Mouse (Mus musculus) small intestine, adult 2 months (tissue): Measurements from ENCODE around the gene Psmb11. TPM values are rescaled to one million over a fixed set of nuclear protein-coding genes. Genes with fewer than 3 reads are reported as not detected.

ENCODE experiments used
- H3K27ac ChIP-seq: fragments of 200-500 bp; 2 replicates; pipeline ENCODE4 v1.5.1; 2012; ENCODE audit warnings: low read depth, low read length, control low read depth, inconsistent platforms; ENCODE audit not compliant: insufficient read depth
- H3K27me3 ChIP-seq: fragments of 200-500 bp; 2 replicates; pipeline ENCODE4 v1.6.1; 2012; ENCODE audit warnings: mild to moderate bottlenecking, moderate library complexity, low read length, inconsistent platforms; ENCODE audit not compliant: control insufficient read depth, insufficient read depth
- H3K36me3 ChIP-seq: fragments of 200-500 bp; 2 replicates; pipeline ENCODE4 v1.6.1; 2012; ENCODE audit warnings: mild to moderate bottlenecking, low read length, control low read depth, inconsistent platforms; ENCODE audit not compliant: control insufficient read depth, insufficient read depth
- H3K4me1 ChIP-seq: fragments of 200-500 bp; 2 replicates; pipeline ENCODE4 v1.6.1; 2012; ENCODE audit warnings: low read length, inconsistent platforms, mixed read lengths; ENCODE audit not compliant: control insufficient read depth, insufficient read depth, insufficient read length
- H3K4me3 ChIP-seq: fragments of 200-500 bp; 2 replicates; pipeline ENCODE4 v1.5.1; 2012; ENCODE audit warnings: low read depth, mild to moderate bottlenecking, control low read depth, inconsistent platforms, low read length, moderate library complexity
- CTCF ChIP-seq: fragments of 200-500 bp; IDR thresholded peaks from 2 replicates; pipeline ENCODE4 v1.5.1; 2012; ENCODE audit warnings: low read depth, mild to moderate bottlenecking, control low read depth, inconsistent platforms, low read length, moderate library complexity, mixed read lengths; ENCODE audit not compliant: insufficient replicate concordance, insufficient read length; ENCODE audit errors: extremely low read depth
- POLR2A ChIP-seq: fragments of 200-500 bp; IDR thresholded peaks from 2 replicates; pipeline ENCODE4 v1.6.1; 2012; ENCODE audit warnings: low read depth, mild to moderate bottlenecking, control low read depth, inconsistent platforms, low read length, moderate library complexity
- WGBS: fragments of 180-500 bp; shearing (Covaris S2); methylation state at CpG from one replicate; pipeline ENCODE4 v1.1.7; 2018; 5-methylcytosine and 5-hydroxymethylcytosine counted together
- polyA plus RNA-seq: library from polyadenylated mRNA; depleted of rRNA; stranded (reverse); fragments of >200 nt; gene quantifications from 2 replicates; pipeline ENCODE4 v1.2.3, GENCODE M21; 2012

The Psmb11 gene
- polyA plus RNA-seq, 1 experiment = not detected

DNA sequence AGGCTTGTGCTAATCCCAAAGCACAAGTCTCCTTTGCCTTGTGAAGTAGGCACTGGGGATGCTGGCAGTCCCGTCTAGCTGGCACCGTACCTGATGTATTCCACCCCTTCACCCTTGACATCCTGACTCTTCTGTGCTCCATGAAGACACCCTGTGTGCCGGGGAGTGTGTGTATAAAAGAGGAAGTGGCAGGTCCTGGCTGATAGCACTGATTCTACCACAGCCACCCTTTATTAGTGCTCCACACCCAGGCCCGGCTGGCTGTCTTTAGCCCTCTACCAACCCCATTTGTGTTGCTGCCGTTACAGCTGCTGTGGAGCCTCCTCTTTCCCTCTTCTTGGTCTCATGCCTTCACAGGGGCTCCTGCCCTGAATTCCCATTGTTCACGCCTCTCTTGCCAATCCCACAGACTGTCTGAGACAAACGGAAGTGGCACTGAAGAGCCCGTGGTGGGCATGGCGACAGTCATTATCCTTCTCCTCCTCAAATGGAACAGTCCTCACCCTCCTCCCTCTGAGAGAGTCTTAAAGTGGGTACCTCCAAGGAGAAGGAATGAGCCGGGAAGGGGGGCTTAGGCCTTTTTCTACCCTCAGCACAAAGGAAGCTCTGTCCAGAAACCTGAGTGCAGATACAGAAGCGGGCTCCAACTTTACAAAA, 9.5 kb downstream of the Psmb11 start:
- WGBS = 84% methylated on average over 11 of the region's 11 CpGs

DNA sequence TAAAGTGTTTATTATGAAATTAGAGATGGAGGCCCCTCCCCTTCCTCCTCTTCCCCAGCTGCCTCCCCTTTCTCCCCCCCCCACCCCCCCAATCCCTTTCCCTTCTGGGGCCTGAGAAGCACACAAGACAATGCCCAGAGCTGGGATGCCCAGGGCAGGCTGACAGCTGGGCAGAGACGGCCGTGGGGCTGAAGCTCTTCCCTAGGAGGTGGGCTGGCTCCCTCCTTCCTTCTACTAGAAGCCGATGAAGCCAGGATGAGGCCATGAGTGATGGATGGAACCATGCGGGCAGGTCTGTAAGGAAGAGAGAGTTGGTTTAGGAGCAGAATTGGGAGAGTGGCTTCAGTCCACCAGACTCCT, 10.0 kb downstream of the Psmb11 start:
- TF ChIP-seq POLR2A = no peak
- no peak for TF ChIP-seq CTCF
- peaks cover 5% of the 10 kb centered on the region; the same call in 1 of the 2 replicates for H3K36me3 ChIP-seq
- no peak overlapping the region for H3K27ac ChIP-seq
- H3K27me3 ChIP-seq = no peaks in the 10 kb centered on the region
- H3K4me3 ChIP-seq = no peak overlapping the region
- H3K4me1 ChIP-seq = no peaks in the 10 kb centered on the region
- WGBS = 87% methylated on average over 4 of the region's 4 CpGs

More for the DNA sequence above, 9.5 kb downstream of the Psmb11 start:
- H3K27ac ChIP-seq = no peak overlapping the region
- no peaks in the 10 kb centered on the region for H3K4me1 ChIP-seq
- no peak overlapping the region for H3K4me3 ChIP-seq
- TF ChIP-seq CTCF (no peak), POLR2A (no peak)
- H3K36me3 ChIP-seq = peaks cover 5% of the 10 kb centered on the region; the same call in 1 of the 2 replicates
- no peaks in the 10 kb centered on the region for H3K27me3 ChIP-seq

DNA sequence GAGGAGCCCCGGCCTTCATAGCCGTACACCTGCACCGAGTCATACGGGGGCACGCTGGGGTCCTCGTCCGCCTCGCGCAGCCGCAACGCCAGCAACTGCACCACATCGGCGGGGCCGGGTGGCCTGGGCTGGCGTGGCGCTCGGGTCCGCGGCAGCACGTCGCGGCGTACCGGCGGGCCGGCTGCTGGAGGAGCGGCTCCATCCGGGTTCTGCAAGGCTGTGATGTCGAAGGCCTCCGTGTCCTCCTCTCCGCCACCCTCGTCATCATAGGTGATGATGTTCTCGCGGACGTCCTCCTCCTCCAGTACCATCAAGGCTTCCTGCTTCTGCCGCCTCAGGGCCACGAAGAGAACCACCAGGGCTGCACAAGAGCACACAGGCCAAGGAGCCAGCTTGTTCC, 11.0 kb downstream of the Psmb11 start:
- no peak for TF ChIP-seq CTCF
- no peak for TF ChIP-seq POLR2A
- Histone ChIP-seq H3K4me3 (no peak overlapping the region), H3K27ac (no peak overlapping the region), H3K36me3 (peaks cover 5% of the 10 kb centered on the region; the same call in 1 of the 2 replicates), H3K4me1 (no peaks in the 10 kb centered on the region), H3K27me3 (no peaks in the 10 kb centered on the region)
- 94% methylated on average over 37 of the region's 37 CpGs for WGBS

DNA sequence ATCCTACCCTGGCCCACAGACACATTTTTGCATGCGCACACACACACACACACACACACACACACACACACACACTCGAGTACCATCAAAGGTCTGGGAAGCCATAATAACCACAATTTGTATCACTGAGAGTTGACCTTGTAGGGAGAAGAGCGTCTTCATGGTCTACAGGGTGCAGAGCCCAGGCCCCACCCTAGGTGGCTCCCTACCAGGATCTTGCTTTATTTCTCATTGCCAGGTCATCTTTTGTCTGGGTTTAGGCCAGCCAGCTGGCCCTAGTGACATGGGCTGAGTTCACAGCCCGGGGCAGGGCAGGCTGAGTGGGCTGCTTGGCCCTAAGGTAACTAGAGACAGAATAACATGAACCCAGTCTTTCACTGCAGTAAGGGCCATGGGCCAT, 12.9 kb downstream of the Psmb11 start:
- no peak for TF ChIP-seq CTCF
- no peak for TF ChIP-seq POLR2A
- WGBS = 70% methylated on average over 4 of the region's 4 CpGs
- Histone ChIP-seq H3K27ac (no peak overlapping the region), H3K27me3 (no peaks in the 10 kb centered on the region), H3K36me3 (peaks cover 5% of the 10 kb centered on the region; the same call in 1 of the 2 replicates), H3K4me1 (no peaks in the 10 kb centered on the region), H3K4me3 (no peak overlapping the region)

DNA sequence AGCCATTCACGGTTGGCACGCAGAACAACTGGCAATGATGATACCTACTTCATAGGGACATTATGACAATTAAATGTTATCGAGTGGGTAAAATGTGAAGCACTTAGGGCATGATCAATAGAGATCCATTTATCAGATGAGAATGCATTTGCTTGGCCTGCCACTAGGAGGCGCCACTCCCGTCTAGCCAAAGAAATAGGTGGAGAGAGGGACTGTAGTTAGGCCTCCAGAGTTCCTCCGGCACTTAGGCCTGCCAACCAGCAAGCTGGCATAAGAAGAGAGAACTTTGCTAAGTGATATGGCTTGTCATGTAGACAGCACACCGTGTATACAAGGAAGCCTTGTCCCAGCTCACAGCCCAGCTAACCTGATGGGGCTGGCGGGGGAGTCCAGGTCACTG, 15.7 kb downstream of the Psmb11 start:
- 48% methylated on average over 8 of the region's 8 CpGs for WGBS

DNA sequence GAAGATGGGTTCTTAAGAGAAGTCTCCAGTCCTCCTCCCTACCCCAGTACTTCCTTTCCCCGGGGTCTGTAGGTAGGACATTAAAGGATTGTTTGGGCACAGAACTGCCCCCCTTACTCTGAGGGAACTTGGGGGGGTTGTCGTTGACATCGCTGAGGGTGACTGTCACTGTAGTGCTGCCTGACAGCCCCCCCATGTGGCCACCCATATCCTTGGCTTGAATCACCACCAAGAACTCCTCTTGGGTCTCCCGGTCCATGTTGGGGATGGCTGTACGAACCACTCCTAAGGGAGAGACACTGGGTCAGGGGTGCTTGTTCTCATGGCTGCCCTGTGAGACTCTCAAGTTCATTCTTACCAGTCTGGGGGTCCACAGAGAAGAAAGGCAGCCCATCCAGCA, 17.0 kb downstream of the Psmb11 start:
- TF ChIP-seq POLR2A (no peak), CTCF (no peak)
- Histone ChIP-seq H3K4me1 (no peaks in the 10 kb centered on the region; the same call in 1 of the 2 replicates), H3K27ac (no peak overlapping the region), H3K4me3 (no peak overlapping the region), H3K27me3 (no peaks in the 10 kb centered on the region), H3K36me3 (peaks cover 12% of the 10 kb centered on the region)
- 68% methylated on average over 5 of the region's 5 CpGs for WGBS

More for the DNA sequence above, 15.7 kb downstream of the Psmb11 start:
- peaks cover 5% of the 10 kb centered on the region; the same call in 1 of the 2 replicates for H3K36me3 ChIP-seq
- peak; percentile 87; the same call in 1 of the 2 replicates for TF ChIP-seq CTCF
- TF ChIP-seq POLR2A = no peak
- no peaks in the 10 kb centered on the region for H3K27me3 ChIP-seq
- H3K4me3 ChIP-seq = no peak overlapping the region
- H3K27ac ChIP-seq = no peak overlapping the region
- H3K4me1 ChIP-seq = no peaks in the 10 kb centered on the region; the same call in 1 of the 2 replicates

DNA sequence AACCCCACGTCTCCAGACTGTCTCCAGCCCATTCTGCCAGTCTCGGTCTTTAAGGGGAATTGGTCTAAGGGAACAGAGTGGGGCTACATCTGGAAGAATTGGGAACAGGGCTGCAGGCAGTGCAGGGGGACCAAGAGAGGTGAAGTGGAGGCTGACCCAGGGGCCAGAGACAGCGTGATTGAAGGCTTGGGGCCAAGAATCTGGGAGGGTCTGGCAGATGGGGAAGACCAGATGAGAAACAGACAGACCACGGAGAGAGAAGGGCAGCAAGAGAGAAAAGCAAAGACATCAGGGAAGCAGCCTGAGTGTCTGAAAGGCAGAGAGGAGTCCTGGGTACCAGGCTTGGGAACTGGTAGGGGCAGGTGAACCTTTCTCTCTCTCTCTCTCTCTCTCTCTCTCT, 18.9 kb downstream of the Psmb11 start:
- 67% methylated on average over 4 of the region's 4 CpGs for WGBS
- no peaks in the 10 kb centered on the region for H3K27me3 ChIP-seq
- H3K4me3 ChIP-seq = no peak overlapping the region
- TF ChIP-seq CTCF = no peak
- TF ChIP-seq POLR2A = no peak
- no peaks in the 10 kb centered on the region; the same call in 1 of the 2 replicates for H3K4me1 ChIP-seq
- no peak overlapping the region for H3K27ac ChIP-seq
- peaks cover 30% of the 10 kb centered on the region for H3K36me3 ChIP-seq
